Mouse (Mus musculus) neural tube, embryonic 14.5 days (tissue): Measurements from ENCODE around the gene Bpifb2. TPM values are rescaled to one million over a fixed set of nuclear protein-coding genes. Genes with fewer than 3 reads are reported as not detected.

Experiments
- ATAC-seq: fragments of 200-750 bp; cut with Nextera tagmentation; 2 replicates; pipeline ENCODE4 v1.8.0; 2017; ENCODE audit warnings: low read depth, mild to moderate bottlenecking, moderate TSS enrichment, moderate library complexity
- H3K27ac ChIP-seq: fragments of 300-500 bp; sonication (generic); 2 replicates; pipeline ENCODE4 v1.5.1; 2014; ENCODE audit warnings: low read depth, mild to moderate bottlenecking, control low read depth, low read length, moderate library complexity, mixed read lengths
- H3K27me3 ChIP-seq: fragments of 300-500 bp; sonication (generic); 2 replicates; pipeline ENCODE4 v1.6.1; 2014; ENCODE audit warnings: low read length; ENCODE audit not compliant: control insufficient read depth, insufficient read depth
- H3K36me3 ChIP-seq: fragments of 300-500 bp; sonication (generic); 2 replicates; pipeline ENCODE4 v1.6.1; 2014; ENCODE audit warnings: low read length, mixed read lengths; ENCODE audit not compliant: control insufficient read depth, insufficient read depth
- H3K4me1 ChIP-seq: fragments of 300-500 bp; sonication (generic); 2 replicates; pipeline ENCODE4 v1.6.1; 2014; ENCODE audit warnings: low read length; ENCODE audit not compliant: control insufficient read depth, insufficient read depth
- H3K4me2 ChIP-seq: fragments of 300-500 bp; sonication (generic); 2 replicates; pipeline ENCODE4 v1.6.1; 2014; ENCODE audit warnings: mild to moderate bottlenecking, low read depth, low read length, control low read depth
- H3K4me3 ChIP-seq: fragments of 300-500 bp; sonication (generic); 2 replicates; pipeline ENCODE4 v1.5.1; 2014; ENCODE audit warnings: low read depth, low read length, control low read depth, mixed read lengths
- H3K9ac ChIP-seq: fragments of 300-500 bp; sonication (generic); replicated peaks from 2 replicates; pipeline ENCODE4 v1.6.1; 2014; ENCODE audit warnings: low read depth, mild to moderate bottlenecking, control low read depth, low read length, mixed read lengths
- H3K9me3 ChIP-seq: fragments of 300-500 bp; sonication (generic); 2 replicates; pipeline ENCODE4 v1.6.1; 2016; ENCODE audit warnings: low read length; ENCODE audit not compliant: control insufficient read depth
- WGBS: fragments of 180-500 bp; shearing (Covaris S2); extraction: QIAGEN DNeasy Blood & Tissue Kit; methylation state at CpG from one replicate; pipeline ENCODE4 v1.1.7; 2014; 5-methylcytosine and 5-hydroxymethylcytosine counted together
- polyA plus RNA-seq: library from polyadenylated mRNA; unstranded; fragments of >200 nt; fragmentation: Nextera tagmentation; extraction: Ambion mirVana; gene quantifications from 2 replicates; pipeline ENCODE4 v1.2.1, GENCODE M21; 2014

The Bpifb2 gene
- polyA plus RNA-seq, 1 experiment from 2014 or later, result not detected

DNA sequence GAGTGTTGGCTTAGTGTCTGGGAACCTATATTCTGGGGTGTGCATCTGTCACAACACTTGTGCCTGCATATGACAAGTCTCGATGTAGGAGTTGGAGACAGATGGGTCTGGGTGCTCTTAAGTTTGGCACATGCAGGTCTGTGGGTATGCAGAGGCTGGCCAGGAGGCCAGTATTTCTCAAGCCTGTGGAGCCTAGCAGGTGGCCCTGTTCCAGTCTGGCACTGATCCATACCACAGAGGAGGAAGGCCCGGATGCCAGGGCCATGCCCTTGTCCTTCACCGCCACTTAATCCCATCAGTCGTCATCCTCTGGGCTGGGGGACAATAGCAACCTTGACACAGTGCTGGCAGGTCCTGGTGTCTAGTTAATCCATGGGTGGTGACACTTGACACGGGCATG, 39.3 kb downstream of the Bpifb2 start:
- ATAC-seq, result no peak
- H3K4me2 ChIP-seq, result no peak overlapping the region

GRCm38 (mm10) chr2:153917930-153918329, 43.1 kb downstream of the Bpifb2 start, which contains the start of gene Bpifb3:
Bpifb3 (plus strand) TSS chr2:153918230.
- H3K4me3 ChIP-seq, result no peak within 1 kb of the TSS
- no peaks in the 10 kb centered on the region for H3K36me3 ChIP-seq
- H3K4me2 ChIP-seq, result no peak within 1 kb of the TSS
- ATAC-seq, result no peak
- no peaks in the 10 kb centered on the region for H3K9me3 ChIP-seq
- H3K27me3 ChIP-seq, result no peaks in the 10 kb centered on the region
- 0 out of 2 replicates have a peak, but pooled peaks cover 4% of the 10 kb centered on the region for H3K4me1 ChIP-seq
- WGBS, result 65% methylated on average over 8 of the region's 8 CpGs
- no peak within 1 kb of the TSS for H3K27ac ChIP-seq
- no peak within 1 kb of the TSS for H3K9ac ChIP-seq

More for the DNA sequence above, 39.3 kb downstream of the Bpifb2 start:
- 75% methylated on average over 5 of the region's 5 CpGs for WGBS
- Histone ChIP-seq H3K4me3 (no peak overlapping the region), H3K9ac (no peak overlapping the region), H3K9me3 (no peaks in the 10 kb centered on the region), H3K36me3 (no peaks in the 10 kb centered on the region), H3K4me1 (0 out of 2 replicates have a peak, but pooled peaks cover 4% of the 10 kb centered on the region), H3K27me3 (no peaks in the 10 kb centered on the region), H3K27ac (no peak overlapping the region)

DNA sequence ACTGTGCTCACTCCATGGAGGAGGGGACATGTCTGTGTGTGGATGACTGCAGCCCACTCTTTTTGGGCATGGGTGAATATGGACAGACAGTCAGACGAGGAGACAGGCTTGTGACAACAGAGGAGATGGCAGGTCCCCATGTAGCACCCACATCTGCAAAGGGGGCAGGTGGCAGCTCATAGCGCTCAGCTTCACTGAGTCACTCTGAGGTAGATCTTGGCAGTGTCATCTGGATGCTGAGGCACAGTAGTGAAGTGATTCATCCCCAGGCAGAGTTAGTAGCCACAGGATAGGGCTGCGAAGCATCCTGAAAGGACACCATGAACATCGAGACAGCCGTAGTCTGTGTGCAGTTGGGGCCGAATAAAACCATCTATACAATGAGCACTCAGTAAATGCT, 46.4 kb downstream of the Bpifb2 start:
- 81% methylated on average over 6 of the region's 6 CpGs for WGBS
- Histone ChIP-seq H3K9me3 (no peaks in the 10 kb centered on the region), H3K27ac (no peak overlapping the region), H3K4me1 (no peaks in the 10 kb centered on the region), H3K27me3 (no peaks in the 10 kb centered on the region), H3K9ac (no peak overlapping the region), H3K4me2 (no peak overlapping the region), H3K4me3 (no peak overlapping the region), H3K36me3 (no peaks in the 10 kb centered on the region)
- no peak for ATAC-seq

GRCm38 (mm10) chr2:153929871-153930413, 55.1 kb downstream of the Bpifb2 start:
- no peak overlapping the region for H3K4me2 ChIP-seq
- no peak overlapping the region for H3K9ac ChIP-seq
- H3K4me3 ChIP-seq, result no peak overlapping the region
- H3K27me3 ChIP-seq, result no peaks in the 10 kb centered on the region
- ATAC-seq, result no peak
- H3K27ac ChIP-seq, result no peak overlapping the region
- 44% methylated on average over 3 of the region's 3 CpGs for WGBS
- H3K36me3 ChIP-seq, result no peaks in the 10 kb centered on the region
- H3K4me1 ChIP-seq, result no peaks in the 10 kb centered on the region
- H3K9me3 ChIP-seq, result no peaks in the 10 kb centered on the region

DNA sequence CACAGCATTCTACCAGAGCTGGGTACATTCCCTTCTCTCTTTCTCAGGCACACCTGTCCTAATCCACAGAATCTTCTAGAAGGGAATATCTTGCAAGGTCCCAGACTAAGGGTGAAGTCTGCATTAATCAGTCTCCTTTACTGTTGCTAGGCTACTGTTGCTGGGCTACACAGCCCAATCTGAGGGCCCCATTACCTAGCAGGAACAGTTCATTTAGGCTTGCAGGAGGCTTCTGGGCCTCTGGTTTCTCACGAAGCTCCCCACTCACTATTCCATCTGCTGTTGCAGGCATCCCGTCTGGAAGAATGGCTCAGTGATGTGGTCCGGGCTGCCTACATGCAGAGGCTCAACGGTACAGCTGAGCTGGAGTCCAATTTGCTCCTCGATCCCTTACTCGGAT, 56.3 kb downstream of the Bpifb2 start:
- no peak for ATAC-seq
- Histone ChIP-seq H3K36me3 (no peaks in the 10 kb centered on the region), H3K9ac (no peak overlapping the region), H3K4me3 (no peak overlapping the region), H3K27ac (no peak overlapping the region), H3K4me2 (no peak overlapping the region), H3K27me3 (no peaks in the 10 kb centered on the region), H3K9me3 (no peaks in the 10 kb centered on the region), H3K4me1 (no peaks in the 10 kb centered on the region)
- 59% methylated on average over 6 of the region's 6 CpGs for WGBS

GRCm38 (mm10) chr2:153933311-153933710, 58.5 kb downstream of the Bpifb2 start:
- H3K4me3 ChIP-seq, result no peak overlapping the region
- H3K36me3 ChIP-seq, result no peaks in the 10 kb centered on the region
- H3K27me3 ChIP-seq, result no peaks in the 10 kb centered on the region
- H3K9me3 ChIP-seq, result no peaks in the 10 kb centered on the region
- no peak for ATAC-seq
- no peak overlapping the region for H3K4me2 ChIP-seq
- 55% methylated on average over 6 of the region's 6 CpGs for WGBS
- no peaks in the 10 kb centered on the region for H3K4me1 ChIP-seq
- no peak overlapping the region for H3K9ac ChIP-seq
- no peak overlapping the region for H3K27ac ChIP-seq

- ATAC-seq, result no peak
- Histone ChIP-seq H3K4me2 (no peak overlapping the region), H3K4me3 (no peak overlapping the region), H3K27me3 (no peaks in the 10 kb centered on the region), H3K9me3 (no peaks in the 10 kb centered on the region), H3K36me3 (no peaks in the 10 kb centered on the region), H3K9ac (no peak overlapping the region), H3K27ac (no peak overlapping the region), H3K4me1 (no peaks in the 10 kb centered on the region)
- 91% methylated on average over 6 of the region's 6 CpGs for WGBS
Measured at GRCm38 (mm10) chr2:153935348-153935747, 60.5 kb downstream of the Bpifb2 start.

GRCm38 (mm10) chr2:153937843-153938242, 63.0 kb downstream of the Bpifb2 start, which contains the start of gene Bpifb4:
Bpifb4 (plus strand) TSS chr2:153938212.
- Histone ChIP-seq H3K4me3 (no peak within 1 kb of the TSS), H3K9ac (no peak within 1 kb of the TSS), H3K27ac (no peak within 1 kb of the TSS), H3K4me2 (no peak within 1 kb of the TSS), H3K4me1 (no peaks in the 10 kb centered on the region), H3K27me3 (no peaks in the 10 kb centered on the region), H3K9me3 (no peaks in the 10 kb centered on the region), H3K36me3 (no peaks in the 10 kb centered on the region)
- WGBS, result 90% methylated on average over 5 of the region's 5 CpGs
- ATAC-seq, result no peak

GRCm38 (mm10) chr2:153943537-153943936, 68.7 kb downstream of the Bpifb2 start:
- no peak overlapping the region for H3K4me3 ChIP-seq
- H3K9ac ChIP-seq, result no peak overlapping the region
- H3K27me3 ChIP-seq, result no peaks in the 10 kb centered on the region
- H3K27ac ChIP-seq, result no peak overlapping the region
- H3K9me3 ChIP-seq, result no peaks in the 10 kb centered on the region
- no peaks in the 10 kb centered on the region for H3K4me1 ChIP-seq
- H3K4me2 ChIP-seq, result no peak overlapping the region
- no peaks in the 10 kb centered on the region for H3K36me3 ChIP-seq
- WGBS, result 39% methylated on average over 3 of the region's 3 CpGs
- no peak for ATAC-seq
